Mouse (Mus musculus): ENCODE data around the gene Fam189a1. TPM values are rescaled to one million over a fixed set of nuclear protein-coding genes. Genes with fewer than 3 reads are reported as not detected.

Fam189a1 gene
- total RNA-seq, 4 experiments from 2014 or later = 48.6 to 70.5 (median 61.7) TPM

GRCm38 (mm10) chr7:64889919-64890318 lies 266.5 kb downstream of the Fam189a1 start:
- DNase-seq (ENCODE audit: low spot score in 2 of 2) = peak; percentile 52 to 59

GRCm38 (mm10) chr7:64884187-64884862 lies 272.0 kb downstream of the Fam189a1 start:
- DNase-seq (ENCODE audit: low spot score in 2 of 2) = no peak

- DNase-seq (ENCODE audit: low spot score in 2 of 2) = no peak
These were observed 274.1 kb downstream of the Fam189a1 start for GRCm38 (mm10) chr7:64882243-64882642.

- no peak for DNase-seq (ENCODE audit: low spot score in 2 of 2)
These were observed 275.0 kb downstream of the Fam189a1 start for GRCm38 (mm10) chr7:64881387-64881786.

GRCm38 (mm10) chr7:64880415-64880814 lies 276.0 kb downstream of the Fam189a1 start:
- no peak for DNase-seq (ENCODE audit: low spot score in 2 of 2)

- no peak for DNase-seq (ENCODE audit: low spot score in 2 of 2)
These were observed 281.4 kb downstream of the Fam189a1 start for GRCm38 (mm10) chr7:64874941-64875340.

GRCm38 (mm10) chr7:64873266-64873665 lies 283.1 kb downstream of the Fam189a1 start:
- no peak for DNase-seq (ENCODE audit: low spot score in 2 of 2)

GRCm38 (mm10) chr7:64872743-64873241 lies 283.6 kb downstream of the Fam189a1 start, which contains the start of gene Nsmce3:
Gene Nsmce3, minus strand, starts transcription at chr7:64872997.
- DNase-seq (ENCODE audit: low spot score in 2 of 2) = peak; percentile 94 to 95

- no peak for DNase-seq (ENCODE audit: low spot score in 2 of 2)
These were observed 284.2 kb downstream of the Fam189a1 start for GRCm38 (mm10) chr7:64871987-64872742.

GRCm38 (mm10) chr7:64869549-64870065 lies 286.8 kb downstream of the Fam189a1 start:
- DNase-seq (ENCODE audit: low spot score in 2 of 2) = peak in 1 of 2 experiments; percentile 53

GRCm38 (mm10) chr7:64863538-64863937 lies 292.8 kb downstream of the Fam189a1 start:
- no peak for DNase-seq (ENCODE audit: low spot score in 2 of 2)

GRCm38 (mm10) chr7:64862978-64863377 lies 293.4 kb downstream of the Fam189a1 start:
- no peak for DNase-seq (ENCODE audit: low spot score in 2 of 2)

- no peak for DNase-seq (ENCODE audit: low spot score in 2 of 2)
These were observed 299.8 kb downstream of the Fam189a1 start for GRCm38 (mm10) chr7:64856526-64857082.

GRCm38 (mm10) chr7:64855976-64856375 lies 300.4 kb downstream of the Fam189a1 start:
- no peak for DNase-seq (ENCODE audit: low spot score in 2 of 2)

GRCm38 (mm10) chr7:64855389-64855927 lies 300.9 kb downstream of the Fam189a1 start:
- no peak for DNase-seq (ENCODE audit: low spot score in 2 of 2)

- DNase-seq (ENCODE audit: low spot score in 2 of 2) = no peak
These were observed 305.6 kb downstream of the Fam189a1 start for GRCm38 (mm10) chr7:64850791-64851190.

GRCm38 (mm10) chr7:64847366-64847899 lies 308.9 kb downstream of the Fam189a1 start:
- no peak for DNase-seq (ENCODE audit: low spot score in 2 of 2)

- DNase-seq (ENCODE audit: low spot score in 2 of 2) = no peak
These were observed 310.3 kb downstream of the Fam189a1 start for GRCm38 (mm10) chr7:64846061-64846460.

GRCm38 (mm10) chr7:64840946-64841659 lies 315.3 kb downstream of the Fam189a1 start:
- DNase-seq (ENCODE audit: low spot score in 2 of 2) = no peak

- DNase-seq (ENCODE audit: low spot score in 2 of 2) = no peak
These were observed 315.8 kb downstream of the Fam189a1 start for GRCm38 (mm10) chr7:64840576-64840895.
